Mouse (Mus musculus): ENCODE data around the gene Snrnp25. TPM values are rescaled to one million over a fixed set of nuclear protein-coding genes. Genes with fewer than 3 reads are reported as not detected.

Gene Snrnp25
- polyA plus RNA-seq, 1 experiment from 2014 or later, result 93.1 TPM

DNA sequence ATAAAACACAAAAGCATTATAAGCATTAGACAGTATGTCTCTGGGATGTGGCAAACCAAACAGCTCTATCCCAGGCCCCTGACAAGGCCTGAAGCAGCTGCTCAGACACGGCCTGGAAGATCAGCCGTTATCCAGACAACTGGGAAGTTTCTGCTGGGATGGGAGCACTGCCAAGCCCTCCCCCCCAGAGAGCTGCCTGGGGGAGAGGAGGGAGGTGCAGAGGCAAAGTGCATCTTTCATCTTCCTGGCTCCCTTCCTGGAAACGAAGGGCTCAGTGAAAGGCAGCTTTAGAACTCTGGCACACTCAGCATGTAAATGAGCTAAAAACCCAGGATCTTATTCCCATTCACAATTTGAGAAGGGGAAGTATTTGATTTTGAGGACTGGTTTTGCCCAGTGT is 30.4 kb downstream of the Snrnp25 start:
- DNase-seq, result no peak
- WGBS (ENCODE audit: insufficient replicate concordance), result 82% methylated on average over 3 of the region's 3 CpGs
- Histone ChIP-seq H3K4me3 (replicated peaks) (no peak overlapping the region), H3K9ac (peak overlapping the region; percentile 24; the same call in 1 of the 2 replicates), H3K4me2 (no peak overlapping the region), H3K9me3 (replicated peaks) (no peaks in the 10 kb centered on the region), H3K27me3 (no peaks in the 10 kb centered on the region), H3K27ac (peak overlapping the region; percentile 97), H3K36me3 (peaks cover 98% of the 10 kb centered on the region), H3K4me1 (replicated peaks) (peaks cover 51% of the 10 kb centered on the region)
- ATAC-seq (ENCODE audit: low read depth), result no peak

DNA sequence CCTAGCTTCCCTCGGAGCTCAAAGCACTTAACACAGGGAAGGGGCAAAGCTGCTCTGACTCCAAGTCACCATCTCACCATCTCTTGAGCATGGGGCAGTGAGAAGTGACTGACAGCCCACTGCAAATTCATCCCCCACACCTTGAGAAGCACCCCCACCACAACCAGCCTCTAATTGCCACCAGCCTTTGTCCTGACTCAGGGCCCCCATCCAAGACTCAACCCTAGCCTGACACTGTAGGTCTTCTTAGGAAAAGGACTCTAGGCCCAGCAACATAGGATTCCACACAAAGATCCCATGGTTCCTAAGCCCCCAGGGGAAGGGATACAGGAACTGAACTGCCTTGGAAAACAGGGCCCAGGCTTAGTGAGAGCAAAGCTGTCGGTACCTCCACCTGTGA is 30.9 kb downstream of the Snrnp25 start:
- H3K4me3 ChIP-seq (replicated peaks), result no peak overlapping the region
- no peak overlapping the region for H3K4me2 ChIP-seq
- H3K27me3 ChIP-seq, result no peaks in the 10 kb centered on the region
- WGBS (ENCODE audit: insufficient replicate concordance), result 89% methylated on average over 2 of the region's 2 CpGs
- no peak for ATAC-seq (ENCODE audit: low read depth)
- H3K9ac ChIP-seq, result peak overlapping the region; percentile 24; the same call in 1 of the 2 replicates
- DNase-seq, result no peak
- H3K4me1 ChIP-seq (replicated peaks), result peaks cover 51% of the 10 kb centered on the region
- H3K27ac ChIP-seq, result peak overlapping the region; percentile 97
- H3K9me3 ChIP-seq (replicated peaks), result no peaks in the 10 kb centered on the region
- H3K36me3 ChIP-seq, result peaks cover 98% of the 10 kb centered on the region

DNA sequence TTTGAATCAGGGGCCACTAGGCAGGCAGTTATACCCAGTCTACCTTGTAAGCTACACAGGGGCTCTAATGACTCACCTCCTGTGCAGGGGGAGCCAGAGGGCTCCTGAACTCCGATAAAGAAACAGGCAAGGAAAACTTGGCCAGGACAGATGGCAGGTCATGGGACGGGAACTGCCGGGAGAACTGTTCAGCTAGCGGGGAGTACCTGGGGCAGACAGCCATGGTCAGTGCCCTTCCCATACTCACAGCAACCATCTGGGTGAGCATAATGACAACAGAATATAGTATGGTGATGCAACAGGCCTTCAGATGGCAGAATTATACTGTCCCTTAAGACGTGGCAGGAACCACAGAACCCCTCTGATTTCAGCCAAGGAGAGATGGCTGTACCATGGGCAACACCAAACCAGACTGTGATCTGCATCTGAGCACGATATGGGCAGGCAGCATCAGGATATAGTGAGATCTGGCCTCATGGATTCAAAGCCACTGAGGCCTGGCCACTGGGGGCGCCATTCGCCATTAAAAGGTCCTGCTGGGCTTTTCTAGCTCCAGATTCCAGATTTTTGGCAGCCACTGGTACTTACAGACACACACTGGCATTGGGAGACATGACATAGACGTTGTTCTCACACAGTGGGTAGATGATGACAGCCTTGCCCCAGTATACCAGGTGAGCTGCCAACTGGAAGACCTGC is 31.6 kb downstream of the Snrnp25 start:
- DNase-seq (no peak), ATAC-seq (ENCODE audit: low read depth) (no peak)
- Histone ChIP-seq H3K4me2 (no peak overlapping the region), H3K27me3 (no peaks in the 10 kb centered on the region), H3K9ac (peak overlapping the region; percentile 81), H3K4me3 (replicated peaks) (no peak overlapping the region), H3K4me1 (replicated peaks) (peaks cover 58% of the 10 kb centered on the region), H3K36me3 (peaks cover 98% of the 10 kb centered on the region), H3K9me3 (replicated peaks) (no peaks in the 10 kb centered on the region), H3K27ac (peak overlapping the region; percentile 97)
- WGBS (ENCODE audit: insufficient replicate concordance), result 60% methylated on average over 9 of the region's 9 CpGs

DNA sequence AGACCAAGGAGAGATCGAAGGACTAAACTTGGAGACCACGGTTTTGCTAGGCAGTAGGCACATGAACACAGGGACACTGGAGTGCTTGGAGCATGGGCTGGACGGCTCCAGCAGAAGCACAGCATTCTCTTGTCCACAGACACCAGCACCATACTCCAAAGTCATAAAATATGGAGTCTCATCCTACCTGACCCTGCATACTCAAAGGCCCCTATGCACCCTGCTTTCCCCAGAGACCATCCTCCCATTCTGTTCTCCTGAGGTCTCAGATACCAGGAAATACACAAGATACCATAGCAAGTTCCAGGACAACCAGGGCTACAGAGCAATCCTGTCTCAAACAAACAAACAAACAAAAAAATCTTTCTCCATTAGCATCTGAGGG is 32.2 kb downstream of the Snrnp25 start:
- Histone ChIP-seq H3K4me2 (no peak overlapping the region), H3K27ac (peak overlapping the region; percentile 97), H3K4me3 (replicated peaks) (no peak overlapping the region), H3K36me3 (peaks cover 94% of the 10 kb centered on the region), H3K27me3 (no peaks in the 10 kb centered on the region), H3K4me1 (replicated peaks) (peaks cover 64% of the 10 kb centered on the region), H3K9me3 (replicated peaks) (no peaks in the 10 kb centered on the region), H3K9ac (peak overlapping the region; percentile 81)
- DNase-seq, result no peak
- ATAC-seq (ENCODE audit: low read depth), result no peak
- 88% methylated on average over 3 of the region's 3 CpGs for WGBS (ENCODE audit: insufficient replicate concordance)

DNA sequence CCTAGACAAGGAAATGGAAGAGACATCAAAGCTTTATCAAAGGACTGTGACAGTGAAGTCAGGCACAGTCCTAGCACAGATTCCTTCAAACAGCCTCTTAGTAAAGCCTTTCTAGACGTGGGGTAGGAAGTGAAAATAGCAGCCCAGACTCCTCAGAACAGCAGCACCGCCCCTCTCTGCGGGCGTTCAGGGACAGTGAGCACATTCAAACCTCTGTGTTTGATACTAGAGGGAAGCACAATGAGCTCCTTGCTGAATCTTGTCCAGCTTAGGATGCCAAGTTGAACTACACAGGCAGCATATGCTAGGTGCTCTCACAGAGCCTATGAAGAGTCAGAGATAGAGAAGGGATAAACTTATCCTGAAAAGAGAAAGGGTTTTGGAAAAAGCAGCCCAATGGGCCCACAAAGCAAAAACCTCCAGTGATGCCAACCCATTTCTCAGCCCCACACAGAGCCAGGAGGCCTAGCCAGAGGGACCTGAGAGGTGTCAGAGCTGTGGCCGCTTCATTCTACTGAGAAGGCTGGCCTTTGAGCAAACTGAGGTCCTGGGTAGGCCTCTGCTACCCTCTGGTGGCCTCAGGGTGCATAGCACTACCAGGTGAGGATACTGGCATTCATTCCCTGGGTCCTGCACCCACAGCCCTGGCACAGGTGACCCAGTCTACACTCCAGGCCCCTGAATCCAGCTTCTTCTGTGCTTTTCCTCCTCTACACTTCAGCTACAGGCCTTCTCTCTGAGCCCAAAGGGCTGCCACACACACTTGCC is 33.1 kb downstream of the Snrnp25 start:
- H3K4me1 ChIP-seq (replicated peaks), result peaks cover 72% of the 10 kb centered on the region

DNA sequence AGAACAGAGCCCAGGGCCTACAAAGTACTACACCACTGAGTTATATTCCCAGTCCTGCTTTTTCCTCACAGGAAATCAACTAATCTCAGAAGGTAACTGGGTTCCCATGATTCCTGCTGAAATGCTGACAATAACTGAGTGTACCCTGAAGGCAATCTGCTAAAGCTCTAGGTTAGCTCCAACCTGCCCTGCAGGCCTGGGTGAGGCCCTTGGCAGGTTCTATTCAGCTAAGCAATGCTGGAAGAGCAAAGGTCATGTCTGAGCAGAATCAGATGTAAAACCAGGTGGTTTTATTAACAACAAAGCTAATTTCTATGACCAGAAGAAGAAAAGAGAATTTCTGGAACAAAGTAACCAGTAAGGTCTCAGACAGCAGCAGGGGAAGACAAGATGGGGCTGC is 36.2 kb downstream of the Snrnp25 start:
- H3K4me2 ChIP-seq, result no peak overlapping the region
- H3K4me3 ChIP-seq (replicated peaks), result no peak overlapping the region
- peak overlapping the region; percentile 81 for H3K9ac ChIP-seq
- no peak for ATAC-seq (ENCODE audit: low read depth)
- peaks cover 76% of the 10 kb centered on the region for H3K36me3 ChIP-seq
- H3K27me3 ChIP-seq, result no peaks in the 10 kb centered on the region
- H3K4me1 ChIP-seq (replicated peaks), result peaks cover 95% of the 10 kb centered on the region
- no peaks in the 10 kb centered on the region for H3K9me3 ChIP-seq (replicated peaks)
- peak overlapping the region; percentile 97 for H3K27ac ChIP-seq
- no peak for DNase-seq

More for the DNA sequence above, 33.1 kb downstream of the Snrnp25 start:
- H3K36me3 ChIP-seq, result peaks cover 93% of the 10 kb centered on the region
- WGBS (ENCODE audit: insufficient replicate concordance), result 80% methylated on average over 5 of the region's 5 CpGs
- H3K4me2 ChIP-seq, result 0 out of 2 replicates have a peak overlapping the region, but pooled peaks have one; percentile 15
- peak overlapping the region; percentile 81 for H3K9ac ChIP-seq
- no peaks in the 10 kb centered on the region for H3K27me3 ChIP-seq
- H3K9me3 ChIP-seq (replicated peaks), result no peaks in the 10 kb centered on the region
- no peak overlapping the region for H3K4me3 ChIP-seq (replicated peaks)
- ATAC-seq (ENCODE audit: low read depth) (peak; percentile 62), DNase-seq (peak; percentile 72)
- peak overlapping the region; percentile 97 for H3K27ac ChIP-seq

DNA sequence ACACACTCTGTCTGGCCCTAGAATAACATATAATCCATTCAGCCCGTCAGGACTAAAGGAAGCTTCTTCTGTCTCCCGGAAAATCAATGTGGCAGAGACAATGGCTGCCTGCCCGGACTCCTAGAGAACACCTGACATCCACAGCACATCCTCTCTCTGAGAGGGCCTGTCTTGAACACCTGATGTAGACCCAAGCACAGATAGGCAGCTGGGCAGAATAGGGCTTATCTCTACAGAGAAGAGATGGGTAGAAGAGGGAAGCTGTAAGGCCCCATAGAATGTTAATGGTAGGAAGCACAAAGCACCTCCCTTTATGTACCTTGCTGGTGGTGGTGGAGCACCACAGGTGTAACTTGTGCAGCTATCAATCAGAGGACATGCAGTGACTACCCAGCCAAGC is 37.0 kb downstream of the Snrnp25 start:
- H3K4me1 ChIP-seq (replicated peaks), result peaks cover 96% of the 10 kb centered on the region
- ATAC-seq (ENCODE audit: low read depth) (peak; percentile 26), DNase-seq (no peak)

DNA sequence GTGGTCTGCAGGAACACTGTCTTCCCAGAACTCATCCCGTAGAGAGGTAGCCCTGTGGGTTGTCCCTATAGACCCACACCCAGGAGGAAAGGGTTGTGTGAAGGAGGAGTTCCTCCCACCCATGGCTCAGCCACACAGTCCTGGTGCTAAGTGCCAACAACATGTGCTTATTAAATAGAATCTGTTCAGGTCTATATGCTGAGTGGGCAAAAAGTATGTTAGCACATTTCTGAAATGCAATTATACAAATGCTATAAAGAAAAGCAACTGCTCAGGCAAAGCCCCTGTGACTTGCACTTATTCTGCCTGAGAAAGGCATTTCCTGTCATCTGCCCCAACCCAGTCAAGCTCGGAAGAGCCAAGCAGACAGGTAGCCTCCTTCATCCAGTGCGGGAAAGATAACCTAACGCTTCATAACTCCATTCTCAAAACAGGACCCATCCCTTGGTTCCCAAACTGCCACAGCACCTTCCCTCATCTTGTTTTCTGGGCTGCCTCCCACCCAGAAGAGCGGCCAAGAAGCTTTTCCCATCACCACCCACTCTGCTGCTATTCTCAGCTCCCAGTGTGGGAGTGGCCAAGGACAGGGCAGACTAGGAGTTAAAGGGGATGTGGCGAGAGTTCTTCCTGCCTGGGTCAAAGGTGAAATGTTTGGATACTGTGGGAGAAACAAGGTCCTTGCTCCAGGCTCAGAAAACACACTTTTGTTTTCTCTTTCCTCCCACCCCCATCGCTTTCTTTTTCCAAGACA is 38.2 kb downstream of the Snrnp25 start:
- 69% methylated on average over 7 of the region's 7 CpGs for WGBS (ENCODE audit: insufficient replicate concordance)
- Histone ChIP-seq H3K4me1 (replicated peaks) (peaks cover 96% of the 10 kb centered on the region), H3K27ac (peak overlapping the region; percentile 97)

More for the DNA sequence above, 37.0 kb downstream of the Snrnp25 start:
- Histone ChIP-seq H3K36me3 (peaks cover 76% of the 10 kb centered on the region), H3K27ac (peak overlapping the region; percentile 97), H3K4me3 (replicated peaks) (no peak overlapping the region), H3K9ac (peak overlapping the region; percentile 81), H3K4me2 (peak overlapping the region; percentile 26), H3K27me3 (no peaks in the 10 kb centered on the region), H3K9me3 (replicated peaks) (no peaks in the 10 kb centered on the region)
- WGBS (ENCODE audit: insufficient replicate concordance), result 80% methylated on average over 3 of the region's 3 CpGs

DNA sequence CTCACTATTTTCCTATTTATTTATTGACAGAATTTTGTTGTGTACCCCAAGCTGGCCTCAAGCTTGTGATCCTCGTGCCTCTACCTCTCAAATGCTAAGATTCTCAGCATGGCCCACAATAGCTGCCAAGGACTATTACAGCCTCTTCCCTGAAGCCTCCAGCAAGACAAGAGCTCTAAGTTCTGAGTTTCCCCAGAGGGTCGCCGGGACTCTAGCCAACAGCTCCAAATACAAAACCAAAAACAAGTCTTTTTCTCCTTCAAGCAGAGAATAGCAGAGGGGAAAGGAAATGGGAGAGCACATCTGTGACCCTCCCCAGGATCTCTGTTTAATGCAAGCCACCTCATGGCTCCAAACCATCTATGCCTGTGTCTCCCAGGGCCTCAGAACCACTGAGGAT is 38.8 kb downstream of the Snrnp25 start:
- no peaks in the 10 kb centered on the region for H3K27me3 ChIP-seq
- H3K4me3 ChIP-seq (replicated peaks), result no peak overlapping the region
- peak overlapping the region; percentile 81 for H3K9ac ChIP-seq
- WGBS (ENCODE audit: insufficient replicate concordance), result 68% methylated on average over 3 of the region's 3 CpGs
- ATAC-seq (ENCODE audit: low read depth) (no peak), DNase-seq (no peak)
- no peaks in the 10 kb centered on the region for H3K9me3 ChIP-seq (replicated peaks)
- H3K36me3 ChIP-seq, result peaks cover 73% of the 10 kb centered on the region
- H3K27ac ChIP-seq, result peak overlapping the region; percentile 97
- H3K4me1 ChIP-seq (replicated peaks), result peaks cover 96% of the 10 kb centered on the region
- peak overlapping the region; percentile 55; the same call in 1 of the 2 replicates for H3K4me2 ChIP-seq

More for the DNA sequence above, 38.2 kb downstream of the Snrnp25 start:
- no peak overlapping the region for H3K4me3 ChIP-seq (replicated peaks)
- H3K36me3 ChIP-seq, result peaks cover 75% of the 10 kb centered on the region
- peak overlapping the region; percentile 81 for H3K9ac ChIP-seq
- no peaks in the 10 kb centered on the region for H3K9me3 ChIP-seq (replicated peaks)
- ATAC-seq (ENCODE audit: low read depth) (no peak), DNase-seq (no peak)
- H3K27me3 ChIP-seq, result no peaks in the 10 kb centered on the region
- peak overlapping the region; percentile 26 for H3K4me2 ChIP-seq

DNA sequence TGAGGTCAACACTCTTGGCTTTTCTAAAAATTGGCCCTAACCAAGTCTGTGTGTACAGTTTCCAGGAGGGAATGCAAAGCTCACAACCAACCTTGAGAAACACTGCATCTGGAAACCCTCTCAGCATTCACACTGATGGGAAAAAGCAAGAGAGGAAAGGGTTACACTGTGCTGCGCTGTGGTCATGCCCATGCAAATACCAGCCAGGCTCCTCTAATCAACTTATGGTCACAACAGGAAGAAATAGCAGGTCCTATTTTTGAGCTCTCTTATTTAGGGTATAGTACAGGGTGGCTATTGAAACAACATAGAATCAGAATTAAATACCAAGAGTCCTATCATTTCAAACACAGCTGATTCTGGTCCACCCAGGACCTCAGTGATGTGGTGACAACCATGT is 39.4 kb downstream of the Snrnp25 start:
- Histone ChIP-seq H3K27ac (peak overlapping the region; percentile 97), H3K36me3 (peaks cover 73% of the 10 kb centered on the region), H3K4me3 (replicated peaks) (no peak overlapping the region), H3K4me1 (replicated peaks) (peaks cover 97% of the 10 kb centered on the region), H3K27me3 (no peaks in the 10 kb centered on the region), H3K9me3 (replicated peaks) (no peaks in the 10 kb centered on the region), H3K9ac (peak overlapping the region; percentile 81), H3K4me2 (peak overlapping the region; percentile 55)
- DNase-seq (no peak), ATAC-seq (ENCODE audit: low read depth) (no peak)
- 67% methylated on average over 1 of the region's 1 CpGs for WGBS (ENCODE audit: insufficient replicate concordance)

DNA sequence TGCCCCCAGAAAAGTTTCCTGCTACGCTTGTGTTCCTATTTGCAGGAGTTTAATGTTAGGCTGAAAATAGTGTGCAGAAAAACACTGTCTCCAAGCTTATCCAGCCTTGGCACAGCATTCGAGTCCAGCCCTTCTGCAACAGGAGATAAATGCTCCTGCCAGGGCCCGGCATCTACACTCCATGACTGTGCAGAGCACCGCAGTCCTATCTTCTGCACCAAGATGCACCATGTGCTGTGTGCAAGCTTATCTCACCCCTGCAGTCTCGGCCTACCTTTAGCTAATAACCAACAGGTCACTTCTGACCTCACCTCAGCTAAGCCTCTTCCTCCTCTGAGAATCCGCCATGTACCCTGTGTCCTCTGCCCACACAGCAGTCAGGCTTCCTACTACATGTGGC is 40.4 kb downstream of the Snrnp25 start:
- no peaks in the 10 kb centered on the region for H3K9me3 ChIP-seq (replicated peaks)
- peaks cover 72% of the 10 kb centered on the region for H3K36me3 ChIP-seq
- DNase-seq (peak; percentile 93), ATAC-seq (ENCODE audit: low read depth) (peak; percentile 96)
- H3K27ac ChIP-seq, result peak overlapping the region; percentile 97
- peak overlapping the region; percentile 55 for H3K4me2 ChIP-seq
- 21% methylated on average over 6 of the region's 6 CpGs for WGBS (ENCODE audit: insufficient replicate concordance)
- 0 out of 2 replicates have a peak overlapping the region, but pooled peaks have one; percentile 10 for H3K4me3 ChIP-seq (replicated peaks)
- no peaks in the 10 kb centered on the region for H3K27me3 ChIP-seq
- peak overlapping the region; percentile 81 for H3K9ac ChIP-seq
- peaks cover 97% of the 10 kb centered on the region for H3K4me1 ChIP-seq (replicated peaks)
